Mouse (Mus musculus) layer of hippocampus, postnatal 25 days (tissue): ENCODE data around the gene Olfr12. TPM values are rescaled to one million over a fixed set of nuclear protein-coding genes. Genes with fewer than 3 reads are reported as not detected.

ENCODE experiments used
- DNase-seq, 2 experiments: peaks; one replicate each; pipeline ENCODE4 v3.0.0; 2022; ENCODE audit warnings: mixed read lengths in 2 of 2, low spot score in 1 of 2; ENCODE audit errors: extremely low spot score in 1 of 2
- total RNA-seq, 2 experiments: library from RNA; stranded (reverse); gene quantifications; 2 replicates each; pipeline ENCODE4 v1.2.3; 2021

Gene Olfr12
- total RNA-seq, 2 experiments from 2014 or later, result 0.12 TPM; not detected in 1

GRCm38 (mm10) chr1:92638736-92639135 is 21.1 kb downstream of the Olfr12 start:
- DNase-seq, result no peak

- no peak for DNase-seq
Observed at GRCm38 (mm10) chr1:92640393-92640792, 22.8 kb downstream of the Olfr12 start.

DNA sequence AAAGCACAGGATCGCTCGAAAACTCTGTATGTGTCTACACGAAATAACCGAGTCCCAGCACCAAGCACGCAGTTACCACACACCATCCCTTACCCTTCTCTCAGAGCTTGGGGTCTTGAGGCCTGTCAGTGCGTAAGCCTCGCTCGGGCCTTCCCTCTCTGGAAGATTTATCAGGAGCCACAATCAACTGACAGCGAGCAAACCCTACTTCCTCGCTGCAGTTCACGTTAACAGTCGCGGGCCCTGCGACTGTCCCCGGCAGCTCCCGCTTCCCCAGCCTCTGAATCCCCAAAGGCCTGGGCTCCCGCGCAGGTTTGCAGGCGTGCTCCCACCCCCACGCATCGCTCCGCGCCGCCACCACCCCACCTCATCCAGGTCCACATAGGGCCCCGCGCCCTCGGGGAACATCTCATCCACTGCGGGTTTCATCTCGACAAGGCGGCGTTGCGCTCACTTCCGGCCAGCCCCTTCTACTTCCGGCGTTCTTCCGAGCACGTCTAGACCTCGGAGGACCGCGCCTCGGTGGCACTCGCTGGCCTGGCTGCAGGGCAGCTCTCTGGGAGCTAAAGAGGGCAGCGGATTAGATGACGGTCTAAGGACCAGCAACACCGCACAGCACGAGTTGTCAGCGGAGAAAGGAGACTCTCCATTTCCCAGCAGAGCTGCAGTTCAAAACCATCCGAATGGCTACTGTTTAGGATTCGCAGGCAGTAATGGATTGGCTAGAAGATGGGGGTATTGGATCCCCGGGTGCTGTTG is 24.1 kb downstream of the Olfr12 start, which contains the start of gene Cops9:
Gene Cops9 (minus strand): TSS at position 472 of the 759 bp plus-strand sequence.
- DNase-seq, result peak; percentile 81

GRCm38 (mm10) chr1:92643691-92644090 is 26.1 kb downstream of the Olfr12 start:
- DNase-seq, result no peak

DNA sequence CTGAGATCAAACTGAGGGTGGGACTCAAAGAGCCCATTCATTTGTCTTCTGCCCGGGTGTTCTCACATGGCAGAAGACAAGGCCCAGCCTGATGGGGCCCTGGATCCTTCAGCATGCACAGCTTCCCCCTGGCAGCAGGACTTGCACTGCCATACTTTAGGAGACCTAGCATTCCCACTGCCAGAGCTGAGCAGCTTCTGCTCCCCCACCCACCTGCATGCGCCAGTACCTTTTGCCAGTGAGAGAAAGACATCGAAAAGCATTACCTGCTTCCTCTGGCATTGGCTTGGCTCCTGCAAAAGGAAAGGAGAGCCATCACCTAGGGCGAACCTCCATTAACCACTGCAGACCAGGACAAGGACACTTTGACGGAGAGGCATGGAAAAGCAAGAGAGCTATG is 27.3 kb downstream of the Olfr12 start:
- no peak for DNase-seq

GRCm38 (mm10) chr1:92646111-92646510 is 28.5 kb downstream of the Olfr12 start:
- DNase-seq, result no peak

DNA sequence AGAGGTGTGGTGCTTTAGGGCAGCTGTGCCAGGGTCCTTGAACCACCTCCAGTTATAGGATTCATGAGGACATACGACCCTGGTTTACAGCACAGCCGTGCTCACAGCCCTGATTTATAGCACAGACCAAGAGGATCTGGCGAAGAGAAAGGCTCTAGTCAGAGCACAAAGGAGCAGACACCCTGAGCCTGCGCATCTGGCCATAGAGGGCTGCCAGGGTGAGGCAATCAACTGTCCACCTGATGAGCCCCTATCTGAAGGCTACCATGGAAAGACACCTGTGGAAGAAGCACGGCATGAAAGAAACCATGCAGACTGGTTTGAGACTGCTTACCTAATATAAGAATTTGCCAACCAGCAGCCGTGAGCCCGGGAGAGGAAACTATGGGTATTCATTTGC is 29.0 kb downstream of the Olfr12 start:
- no peak for DNase-seq

DNA sequence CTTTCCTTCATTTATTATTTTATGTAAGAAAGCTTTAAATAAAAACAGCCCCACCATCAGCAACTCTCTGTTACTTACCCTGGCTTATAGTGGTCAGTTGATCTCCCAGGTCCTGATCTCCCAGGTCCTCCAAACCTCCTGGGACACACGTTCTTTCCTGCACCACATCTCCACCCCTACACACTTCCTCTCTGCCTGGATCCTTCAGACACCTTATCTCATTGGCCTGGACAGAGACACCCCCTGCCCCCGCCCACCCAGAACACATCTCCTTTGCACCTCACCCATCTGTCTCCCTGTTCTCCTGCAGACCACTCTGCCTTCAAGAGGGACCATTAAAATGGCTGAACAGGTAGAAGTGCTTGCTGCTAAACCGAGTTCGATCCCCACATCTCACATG is 29.4 kb downstream of the Olfr12 start:
- no peak for DNase-seq

- peak; percentile 81 to 90 for DNase-seq
Observed at GRCm38 (mm10) chr1:92647752-92648151, 30.2 kb downstream of the Olfr12 start.

GRCm38 (mm10) chr1:92648197-92648596 is 30.6 kb downstream of the Olfr12 start:
- no peak for DNase-seq

GRCm38 (mm10) chr1:92648673-92649072 is 31.1 kb downstream of the Olfr12 start, which contains the start of gene Otos:
TSS of gene Otos (minus strand) at chr1:92648841.
- peak; percentile 71 to 81 for DNase-seq

DNA sequence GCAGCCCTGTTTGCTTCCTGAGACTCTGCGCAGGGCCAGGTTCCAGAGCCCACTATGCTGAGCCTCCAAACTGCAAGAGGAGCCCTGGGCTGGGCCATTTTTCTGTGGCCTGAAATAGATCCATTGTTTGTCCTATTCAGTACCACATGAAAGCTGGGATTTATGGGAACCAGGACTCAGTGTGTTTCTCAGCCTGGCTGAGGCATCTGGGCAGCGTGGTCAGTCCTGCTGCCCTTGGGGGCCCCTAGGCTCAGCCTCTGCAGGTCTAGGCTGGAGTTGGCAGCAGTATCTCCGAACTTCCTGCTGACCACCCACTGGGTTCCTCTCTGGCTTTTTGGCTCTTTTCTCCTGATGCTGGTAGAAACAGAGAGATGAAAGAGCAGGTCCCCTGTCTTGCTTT is 33.9 kb downstream of the Olfr12 start:
- no peak for DNase-seq

DNA sequence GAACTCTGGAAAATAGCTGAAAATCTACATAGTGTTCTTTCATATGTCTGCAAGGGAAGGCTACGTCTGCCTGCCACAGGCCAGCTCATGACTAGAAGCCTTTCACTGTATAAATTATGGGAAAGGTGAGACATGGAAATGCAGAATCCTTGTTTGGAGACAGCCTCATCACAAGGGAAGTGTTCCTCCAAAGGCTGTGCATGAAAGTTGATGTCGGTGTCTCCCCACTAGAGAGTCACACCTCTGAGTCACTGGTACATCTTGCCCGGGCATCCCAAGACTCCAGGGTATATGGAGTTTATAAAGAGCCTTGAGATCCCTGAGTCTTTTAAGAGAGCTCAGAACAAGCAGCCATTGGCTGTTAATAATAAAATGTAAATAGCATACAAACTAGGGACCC is 35.6 kb downstream of the Olfr12 start:
- no peak for DNase-seq

- DNase-seq, result no peak
Observed at GRCm38 (mm10) chr1:92654676-92655075, 37.1 kb downstream of the Olfr12 start.

DNA sequence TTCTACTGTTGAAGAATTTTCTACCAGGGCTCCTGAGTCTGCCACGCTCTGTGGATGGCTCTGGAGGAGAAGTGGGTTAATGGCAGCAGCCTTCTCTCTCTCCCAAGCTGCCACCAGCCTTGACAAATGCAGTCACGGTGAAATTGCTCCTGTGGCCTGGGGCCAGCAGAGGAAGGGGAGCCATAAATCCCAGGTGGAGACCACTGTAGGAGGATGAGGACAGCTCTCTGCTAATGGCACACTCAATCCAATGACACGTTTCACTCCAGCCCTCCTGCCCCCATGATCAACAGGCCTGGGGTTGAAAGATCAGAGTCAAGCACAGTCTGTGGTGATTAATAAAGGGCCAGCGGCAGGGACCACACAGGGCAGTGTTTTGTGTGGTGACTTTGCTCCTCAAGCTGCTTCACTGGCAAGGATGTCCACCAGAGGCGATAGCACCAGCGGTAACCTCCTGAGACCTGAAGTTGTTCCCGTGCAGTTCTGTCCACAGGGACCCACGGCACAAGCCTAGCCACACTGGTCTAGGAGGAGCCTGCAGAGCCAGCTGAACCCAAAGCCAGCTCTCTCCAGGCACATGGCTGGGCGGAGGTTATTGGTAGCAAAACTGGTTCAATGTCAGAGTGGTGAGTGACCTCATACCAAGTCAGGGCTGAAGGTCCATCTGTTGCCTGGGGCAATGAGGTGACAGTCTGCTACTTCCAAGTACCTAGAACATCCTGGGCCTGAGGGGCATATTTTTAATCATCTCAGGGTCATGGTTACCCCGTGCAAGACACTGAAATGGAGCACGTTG is 39.6 kb downstream of the Olfr12 start:
- no peak for DNase-seq

DNA sequence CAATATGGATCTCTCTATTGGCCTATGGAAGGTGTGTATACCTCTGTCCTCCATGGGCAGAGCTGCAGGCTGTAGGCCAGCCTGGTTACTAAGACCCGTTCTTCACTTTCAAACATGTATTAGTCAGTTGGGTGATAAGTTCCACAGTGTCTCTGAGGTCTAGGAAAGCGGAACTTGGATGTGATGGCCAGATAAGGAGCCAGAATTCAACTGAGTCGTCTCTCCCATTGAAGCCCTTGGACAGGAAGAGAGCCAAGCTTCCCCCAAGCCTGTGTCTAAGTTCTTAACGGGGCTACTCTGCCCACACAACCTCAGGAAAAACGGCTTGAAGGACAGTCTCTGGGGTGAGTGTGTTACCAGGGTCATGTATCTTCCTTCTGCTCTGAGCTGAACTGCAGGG is 41.8 kb downstream of the Olfr12 start:
- no peak for DNase-seq

DNA sequence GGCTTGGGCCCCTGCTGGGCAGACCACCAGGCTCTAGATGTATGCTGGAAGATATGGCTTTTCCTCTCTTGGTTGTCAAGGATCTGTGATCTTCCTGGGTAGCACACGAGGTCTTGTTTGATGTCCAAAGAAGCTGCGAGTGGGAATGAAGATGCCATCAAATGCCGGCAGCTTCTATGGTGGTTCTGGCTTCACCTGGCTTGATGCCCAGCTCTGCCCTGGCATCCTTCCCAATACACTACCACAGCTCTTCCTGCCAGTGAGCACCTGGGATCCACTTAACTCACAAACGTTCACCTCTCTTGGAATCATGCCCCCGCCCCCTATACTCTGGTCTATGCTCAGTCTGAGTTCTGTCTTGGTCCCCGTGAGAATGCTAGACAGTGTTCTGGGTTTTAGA is 49.5 kb downstream of the Olfr12 start:
- no peak for DNase-seq

DNA sequence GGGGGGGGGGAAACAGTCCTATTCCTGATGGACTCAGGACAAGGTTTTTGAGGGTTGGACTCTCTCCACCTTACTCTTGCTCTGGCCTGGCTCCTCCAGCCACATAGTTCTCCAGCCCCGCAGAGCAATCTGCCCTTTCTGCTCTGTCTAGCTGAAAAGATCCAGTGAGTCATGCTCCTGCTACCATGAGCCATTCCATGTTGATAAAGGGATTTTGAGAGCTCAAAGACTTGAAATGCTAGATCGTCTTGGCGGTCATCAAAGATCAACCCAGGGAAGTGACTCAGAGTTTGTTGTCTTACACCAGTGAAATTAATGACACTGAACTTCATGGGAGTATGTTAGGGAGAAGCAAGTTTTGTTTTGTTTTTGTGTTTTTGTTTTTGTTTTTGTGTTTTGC is 51.8 kb downstream of the Olfr12 start:
- no peak for DNase-seq

DNA sequence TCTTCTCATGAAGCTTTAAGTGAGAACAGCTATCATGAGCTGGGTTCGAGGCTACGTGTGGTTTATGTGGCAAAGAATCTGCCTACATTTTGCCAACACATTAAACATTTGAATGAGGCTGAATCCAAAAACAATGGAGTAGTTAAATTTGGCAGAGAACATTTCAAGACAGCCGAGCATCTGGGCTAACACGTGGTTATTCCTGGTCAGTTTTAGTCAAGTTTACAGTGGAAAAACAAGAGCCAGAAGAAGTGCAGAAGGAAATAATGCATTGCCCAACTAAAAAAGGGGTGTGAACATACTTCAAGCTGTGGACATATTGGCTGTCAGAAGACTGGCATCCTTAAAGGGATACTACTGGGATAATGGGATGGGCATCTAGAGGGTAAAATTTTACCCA is 53.7 kb downstream of the Olfr12 start:
- no peak for DNase-seq
